Mouse (Mus musculus): ENCODE data around the gene Alppl2. TPM values are rescaled to one million over a fixed set of nuclear protein-coding genes. Genes with fewer than 3 reads are reported as not detected.
A peak's percentile ranks its signal among the peaks of the same experiment; 100 is the strongest.

The Alppl2 gene
- not detected for total RNA-seq (2021)
- long read RNA-seq, result 0 reads

GRCm38 (mm10) chr1:87089828-87090227 is at the start of gene Alppl2:
Gene Alppl2 (minus strand): TSS chr1:87089928.
- no peak for DNase-seq (ENCODE audit: low spot score in 2 of 2)

GRCm38 (mm10) chr1:87131803-87132202 is 42.1 kb upstream of the Alppl2 start:
- DNase-seq (ENCODE audit: low spot score in 2 of 2), result no peak

GRCm38 (mm10) chr1:87127206-87128030 is 37.7 kb upstream of the Alppl2 start:
- peak; percentile 30 to 52 for DNase-seq (ENCODE audit: low spot score in 2 of 2)

GRCm38 (mm10) chr1:87124673-87125072 is 34.9 kb upstream of the Alppl2 start, which contains the start of gene Akp3:
Gene Akp3 (plus strand): TSS chr1:87124973.
- DNase-seq (ENCODE audit: low spot score in 2 of 2), result no peak

GRCm38 (mm10) chr1:87114784-87115183 is 25.1 kb upstream of the Alppl2 start:
- DNase-seq (ENCODE audit: low spot score in 2 of 2), result no peak

- DNase-seq (ENCODE audit: low spot score in 2 of 2), result peak in 1 of 2 experiments; percentile 16
These were observed 22.1 kb upstream of the Alppl2 start for GRCm38 (mm10) chr1:87111719-87112354.

GRCm38 (mm10) chr1:87108564-87108963 is 18.8 kb upstream of the Alppl2 start:
- DNase-seq (ENCODE audit: low spot score in 2 of 2), result no peak

GRCm38 (mm10) chr1:87106536-87106935 is 16.8 kb upstream of the Alppl2 start:
- DNase-seq (ENCODE audit: low spot score in 2 of 2), result no peak

GRCm38 (mm10) chr1:87103936-87104335 is 14.2 kb upstream of the Alppl2 start:
- no peak for DNase-seq (ENCODE audit: low spot score in 2 of 2)

GRCm38 (mm10) chr1:87102114-87102513 is 12.4 kb upstream of the Alppl2 start:
- DNase-seq (ENCODE audit: low spot score in 2 of 2), result no peak

- no peak for DNase-seq (ENCODE audit: low spot score in 2 of 2)
These were observed 11.7 kb upstream of the Alppl2 start, which contains the start of gene Alpi for GRCm38 (mm10) chr1:87101411-87101810. Gene Alpi (minus strand): TSS chr1:87101606.

GRCm38 (mm10) chr1:87098358-87098975 is 8.7 kb upstream of the Alppl2 start:
- DNase-seq (ENCODE audit: low spot score in 2 of 2), result peak in 1 of 2 experiments; percentile 39

GRCm38 (mm10) chr1:87095642-87096041 is 5.9 kb upstream of the Alppl2 start:
- DNase-seq (ENCODE audit: low spot score in 2 of 2), result no peak

- no peak for DNase-seq (ENCODE audit: low spot score in 2 of 2)
These were observed 477 bp downstream of the Alppl2 start for GRCm38 (mm10) chr1:87089251-87089650.

- DNase-seq (ENCODE audit: low spot score in 2 of 2), result no peak
These were observed 2.8 kb downstream of the Alppl2 start for GRCm38 (mm10) chr1:87086964-87087363.

- DNase-seq (ENCODE audit: low spot score in 2 of 2), result no peak
These were observed 3.5 kb downstream of the Alppl2 start for GRCm38 (mm10) chr1:87086196-87086595.

- no peak for DNase-seq (ENCODE audit: low spot score in 2 of 2)
These were observed 16.0 kb downstream of the Alppl2 start for GRCm38 (mm10) chr1:87073776-87074175.

- peak in 1 of 2 experiments; percentile 26 for DNase-seq (ENCODE audit: low spot score in 2 of 2)
These were observed 19.0 kb downstream of the Alppl2 start for GRCm38 (mm10) chr1:87070720-87071119.

GRCm38 (mm10) chr1:87060913-87061312 is 28.8 kb downstream of the Alppl2 start:
- no peak for DNase-seq (ENCODE audit: low spot score in 2 of 2)

- DNase-seq (ENCODE audit: low spot score in 2 of 2), result no peak
These were observed 30.6 kb downstream of the Alppl2 start for GRCm38 (mm10) chr1:87059042-87059665.

GRCm38 (mm10) chr1:87057075-87057474 is 32.7 kb downstream of the Alppl2 start:
- DNase-seq (ENCODE audit: low spot score in 2 of 2), result no peak
